Mouse (Mus musculus) erythroblast, embryonic 14.5 days (primary cell): ENCODE measurements around the gene Gm14226.

Source experiments
- GATA1 ChIP-seq: IDR thresholded peaks from 2 replicates; pipeline ENCODE4 v1.6.1; 2012; ENCODE audit warnings: low read length, inconsistent platforms, mixed read lengths
- TAL1 ChIP-seq: IDR thresholded peaks from 3 replicates; pipeline ENCODE4 v1.6.1; 2012; ENCODE audit warnings: low read length, inconsistent platforms, mixed read lengths

DNA sequence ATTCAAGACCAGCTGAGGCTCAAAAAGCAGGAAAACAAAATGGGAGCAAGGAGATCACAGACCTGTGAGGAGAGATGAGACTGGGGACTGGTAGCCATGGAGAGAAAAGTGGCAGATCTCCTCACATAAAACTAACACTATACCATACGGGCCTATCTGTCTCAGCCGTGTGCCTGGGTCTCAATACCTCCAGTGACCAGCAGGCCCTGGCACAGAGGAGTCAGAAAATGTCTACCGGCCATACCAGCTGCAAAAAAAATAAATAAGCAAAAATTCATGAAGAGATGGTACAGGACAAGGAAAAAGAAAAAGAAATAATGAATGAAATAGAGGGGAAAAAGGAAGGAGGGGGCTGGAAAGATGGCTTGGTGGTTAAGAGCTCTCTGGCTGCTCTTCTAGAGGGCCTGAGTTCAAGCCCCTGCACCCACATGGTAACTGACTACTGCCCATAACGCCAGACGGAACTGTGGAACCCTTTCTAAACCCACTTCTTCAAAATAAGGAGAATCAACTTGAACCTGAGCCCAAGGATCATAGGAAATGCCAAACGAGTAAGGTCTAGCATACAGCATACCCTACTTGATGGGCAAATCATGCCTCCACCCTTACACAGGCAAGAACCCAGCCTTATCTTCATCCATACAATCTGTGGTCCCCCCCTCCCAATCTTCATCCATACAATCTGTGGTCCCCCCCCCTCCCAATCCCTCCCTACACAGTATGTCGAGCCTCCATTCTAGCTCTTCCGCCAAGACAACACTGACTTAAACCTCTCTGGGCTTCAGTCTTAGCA, 54.5 kb downstream of the Gm14226 start:
- TF ChIP-seq TAL1 (no peak), GATA1 (no peak)
